Comparison of ENCODE assay signal across 7 mouse cellular contexts in genomic region chr13:44167186-44167585, GRCm38 (mm10).
DNase-seq lines count a peak whose midpoint lies in the region; ATAC-seq and TF ChIP-seq lines count a peak whose summit lies in the region.

No protein-coding gene starts in this region.

- H3K27me3 ChIP-seq in heart, adult 2 months (ENCODE audit: control insufficient read depth, insufficient read depth, low read length), result no peaks in the 10 kb centered on the region
- H3K27me3 ChIP-seq in liver, embryonic 11.5 days (replicated peaks; ENCODE audit: control insufficient read depth, insufficient read depth, low read length), result no peaks in the 10 kb centered on the region

- no peaks in the 10 kb centered on the region for H3K79me2 ChIP-seq in heart, adult 2 months (replicated peaks; ENCODE audit: control insufficient read depth, insufficient read depth, low read length)

- TF ChIP-seq EP300 in heart, adult 2 months (IDR thresholded peaks at IDR 0.05; ENCODE audit: insufficient read depth, low read depth, low read length), result no peak

- no peak for TF ChIP-seq POLR2A in heart, adult 2 months (IDR thresholded peaks at IDR 0.05; ENCODE audit: insufficient read depth, low read depth, low read length)

- H3K9ac ChIP-seq in heart, adult 2 months (ENCODE audit: low read depth, low read length), result no peak overlapping the region
- no peak overlapping the region for H3K9ac ChIP-seq in liver, embryonic 11.5 days (ENCODE audit: low read depth, low read length)

- 34% methylated on average over 9 of the region's 9 CpGs for WGBS in heart, adult 2 months
- WGBS in liver, embryonic 11.5 days, result 67% methylated on average over 9 of the region's 9 CpGs

- no peak overlapping the region for H3K4me3 ChIP-seq in left cerebral cortex, adult 2 months
- H3K4me3 ChIP-seq in heart, adult 2 months, result no peak overlapping the region
- H3K4me3 ChIP-seq in liver, embryonic 11.5 days (ENCODE audit: low read depth, low read length), result no peak overlapping the region

- intact Hi-C loops in left cerebral cortex, postnatal 14 days (cut with DNase I), result no loop called here
- intact Hi-C loops in left cerebral cortex, adult 2 months (cut with DNase I), result no loop called here
- intact Hi-C loops in heart, adult 2 months (cut with DNase I), result loop anchor here (5.0 kb wide), 1 partner anchor 305 kb away; no protein-coding TSS in a partner anchor

- ATAC-seq in liver, embryonic 11.5 days (replicated peaks; ENCODE audit: low FRiP score), result no peak

- no peak overlapping the region for H3K4me2 ChIP-seq in liver, embryonic 11.5 days

- TF ChIP-seq CTCF in left cerebral cortex, adult 2 months (IDR thresholded peaks at IDR 0.05), result no peak
- no peak for TF ChIP-seq CTCF in heart, adult 2 months (IDR thresholded peaks at IDR 0.05)

- no peaks in the 10 kb centered on the region for H3K9me3 ChIP-seq in liver, embryonic 11.5 days (ENCODE audit: control insufficient read depth, low read length)

- H3K4me1 ChIP-seq in heart, adult 2 months (ENCODE audit: control insufficient read depth, insufficient read depth, low read length), result no peaks in the 10 kb centered on the region
- H3K4me1 ChIP-seq in liver, embryonic 11.5 days (replicated peaks; ENCODE audit: control insufficient read depth, insufficient read depth, low read length), result no peaks in the 10 kb centered on the region

- no peak overlapping the region for H3K27ac ChIP-seq in left cerebral cortex, adult 2 months
- no peak overlapping the region for H3K27ac ChIP-seq in heart, adult 2 months
- no peak overlapping the region for H3K27ac ChIP-seq in liver, embryonic 11.5 days (ENCODE audit: low read depth, low read length)

- peak; percentile 11 to 31 for DNase-seq in left cerebral cortex, postnatal 14 days (ENCODE audit: low spot score in 2 of 2)
- DNase-seq in left cerebral cortex, adult 2 months (ENCODE audit: extremely low spot score in 1 of 2, low spot score in 2 of 2), result no peak
- peak; percentile 25 for DNase-seq in embryo, embryonic 11 days
- peak; percentile 22 to 24 for DNase-seq in heart, adult 2 months
- DNase-seq in layer of hippocampus, postnatal 14 days (ENCODE audit: low spot score in 2 of 2), result peak; percentile 15 to 38
- no peak for DNase-seq in liver, embryonic 11.5 days (ENCODE audit: low spot score)
- no peak for DNase-seq in ovary, adult 18-20 months (ENCODE audit: low spot score)

- H3K36me3 ChIP-seq in heart, adult 2 months (ENCODE audit: control insufficient read depth, insufficient read depth, low read length), result no peaks in the 10 kb centered on the region
- no peaks in the 10 kb centered on the region for H3K36me3 ChIP-seq in liver, embryonic 11.5 days (ENCODE audit: control insufficient read depth, insufficient read depth, low read length)

Comparison
In these comparisons a context has a peak if more than half of its experiments do, and no peak if none do; other contexts are left out.
1. DNase-seq: peak in left cerebral cortex, postnatal 14 days (2 of 2), embryo, embryonic 11 days (single experiment), heart, adult 2 months (2 of 2) and layer of hippocampus, postnatal 14 days (2 of 2); none in left cerebral cortex, adult 2 months (0 of 2), liver, embryonic 11.5 days (single experiment) and ovary, adult 18-20 months (single experiment).